Comparison of ENCODE assay signal across 10 mouse cellular contexts in the genomic region with DNA sequence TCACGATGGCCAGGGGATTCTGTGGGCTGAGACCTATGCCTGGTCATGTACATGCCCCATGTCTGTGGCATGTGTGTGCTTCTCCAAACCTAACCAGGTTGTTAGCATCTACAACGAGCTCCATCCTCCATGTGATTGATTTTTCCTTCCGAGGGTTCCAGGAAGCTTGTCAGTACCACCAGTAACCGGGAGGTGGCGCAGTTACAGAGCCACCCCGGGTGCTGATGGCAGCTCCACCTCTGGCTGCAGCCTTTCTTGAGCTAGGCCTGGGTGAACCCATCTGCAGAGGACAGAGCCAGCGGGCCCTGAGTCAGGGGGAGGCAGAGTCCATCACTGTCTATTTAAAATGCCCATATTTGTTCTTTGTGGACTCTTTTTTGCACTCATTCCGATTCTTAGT.
DNase-seq lines count a peak whose midpoint lies in the region; ATAC-seq and TF ChIP-seq lines count a peak whose summit lies in the region.
"Had no signal": no experiment of that assay in that cellular context is flagged by ENCODE, and none has a peak within 500 bp of the region (broad histone marks: within the 10 kb centered on the region; RNA-seq: fewer than 3 reads in every experiment).

No protein-coding gene starts in this region.

- H3K27ac ChIP-seq in midbrain, embryonic 14.5 days (replicated peaks; ENCODE audit: low read depth, low read length) = no peak overlapping the region
- H3K27ac ChIP-seq in midbrain, embryonic 15.5 days = no peak overlapping the region
- H3K27ac ChIP-seq in heart, postnatal 0 days (ENCODE audit: low read depth) = no peak overlapping the region
- no peak overlapping the region for H3K27ac ChIP-seq in left cerebral cortex, adult 2 months
- H3K27ac ChIP-seq: embryonic facial prominence, embryonic 13.5 days; midbrain, embryonic 12.5 days had no signal

- no peaks in the 10 kb centered on the region for H3K9me3 ChIP-seq in midbrain, embryonic 14.5 days (ENCODE audit: control insufficient read depth, low read length)
- no peaks in the 10 kb centered on the region for H3K9me3 ChIP-seq in midbrain, embryonic 15.5 days
- no peaks in the 10 kb centered on the region for H3K9me3 ChIP-seq in heart, postnatal 0 days (replicated peaks; ENCODE audit: control insufficient read depth, low read length)
- H3K9me3 ChIP-seq: embryonic facial prominence, embryonic 13.5 days; midbrain, embryonic 12.5 days had no signal

- H3K36me3 ChIP-seq in midbrain, embryonic 14.5 days (ENCODE audit: control insufficient read depth, insufficient read depth, low read length) = no peaks in the 10 kb centered on the region
- H3K36me3 ChIP-seq in midbrain, embryonic 15.5 days (replicated peaks) = no peaks in the 10 kb centered on the region
- H3K36me3 ChIP-seq in heart, postnatal 0 days (replicated peaks; ENCODE audit: control insufficient read depth, insufficient read depth, low read length) = no peaks in the 10 kb centered on the region
- H3K36me3 ChIP-seq: embryonic facial prominence, embryonic 13.5 days; midbrain, embryonic 12.5 days had no signal

- H3K9ac ChIP-seq in midbrain, embryonic 14.5 days (replicated peaks; ENCODE audit: low read length) = no peak overlapping the region
- H3K9ac ChIP-seq in midbrain, embryonic 15.5 days = no peak overlapping the region
- no peak overlapping the region for H3K9ac ChIP-seq in heart, postnatal 0 days (replicated peaks; ENCODE audit: low read depth, low read length)
- H3K9ac ChIP-seq: embryonic facial prominence, embryonic 13.5 days; midbrain, embryonic 12.5 days had no signal

- H3K4me2 ChIP-seq in midbrain, embryonic 14.5 days (ENCODE audit: low read length) = no peak overlapping the region
- no peak overlapping the region for H3K4me2 ChIP-seq in midbrain, embryonic 15.5 days
- no peak overlapping the region for H3K4me2 ChIP-seq in heart, postnatal 0 days (ENCODE audit: low read depth, low read length)
- H3K4me2 ChIP-seq: embryonic facial prominence, embryonic 13.5 days; midbrain, embryonic 12.5 days had no signal

- intact Hi-C loops in left cerebral cortex, adult 2 months (cut with DNase I) = loop anchor here (1.0 to 5.0 kb wide), 3 partner anchors 55 to 215 kb away; no protein-coding TSS in a partner anchor

- peak; percentile 78 for TF ChIP-seq CTCF in heart, postnatal 0 days (IDR thresholded peaks at IDR 0.05; ENCODE audit: low read depth)
- peak; percentile 98 for TF ChIP-seq CTCF in left cerebral cortex, adult 2 months (IDR thresholded peaks at IDR 0.05)

- TF ChIP-seq EP300 in heart, postnatal 0 days (IDR thresholded peaks at IDR 0.05; ENCODE audit: low read depth) = no peak

- H3K27me3 ChIP-seq in midbrain, embryonic 14.5 days (ENCODE audit: control insufficient read depth, insufficient read depth, low read length) = no peaks in the 10 kb centered on the region
- no peaks in the 10 kb centered on the region for H3K27me3 ChIP-seq in midbrain, embryonic 15.5 days (replicated peaks)
- H3K27me3 ChIP-seq in heart, postnatal 0 days (ENCODE audit: control insufficient read depth, insufficient read depth, low read length) = 0 out of 2 replicates have a peak, but pooled peaks cover 6% of the 10 kb centered on the region
- H3K27me3 ChIP-seq: embryonic facial prominence, embryonic 13.5 days; midbrain, embryonic 12.5 days had no signal

- WGBS in midbrain, embryonic 14.5 days = 28% methylated on average over 8 of the region's 8 CpGs
- 17% methylated on average over 8 of the region's 8 CpGs for WGBS in midbrain, embryonic 15.5 days
- 18% methylated on average over 8 of the region's 8 CpGs for WGBS in heart, postnatal 0 days

- DNase-seq in midbrain, embryonic 14.5 days = peak; percentile 77
- peak; percentile 77 for DNase-seq in adrenal gland, postnatal 14 days
- DNase-seq in embryo, embryonic 9.5 days (ENCODE audit: extremely low spot score) = peak; percentile 61
- peak; percentile 28 for DNase-seq in heart, postnatal 0 days (ENCODE audit: low spot score)
- peak; percentile 72 to 81 for DNase-seq in left cerebral cortex, adult 2 months (ENCODE audit: extremely low spot score in 1 of 2, low spot score in 2 of 2)
- DNase-seq in ovary, postnatal 36 days (ENCODE audit: low spot score) = peak; percentile 46
- DNase-seq in T-cell, adult 2 months (ENCODE audit: low spot score) = no peak

- ATAC-seq in midbrain, embryonic 14.5 days (ENCODE audit: low FRiP score, low TSS enrichment) = no peak
- no peak for ATAC-seq in midbrain, embryonic 15.5 days (replicated peaks)
- no peak for ATAC-seq in heart, postnatal 0 days (ENCODE audit: insufficient read depth, low read depth)

- no peaks in the 10 kb centered on the region for H3K4me1 ChIP-seq in midbrain, embryonic 14.5 days (ENCODE audit: control insufficient read depth, insufficient read depth, low read length)
- H3K4me1 ChIP-seq in midbrain, embryonic 15.5 days = no peaks in the 10 kb centered on the region
- no peaks in the 10 kb centered on the region for H3K4me1 ChIP-seq in heart, postnatal 0 days (ENCODE audit: control insufficient read depth, insufficient read depth)
- H3K4me1 ChIP-seq: embryonic facial prominence, embryonic 13.5 days; midbrain, embryonic 12.5 days had no signal

- no peak overlapping the region for H3K4me3 ChIP-seq in midbrain, embryonic 14.5 days (replicated peaks; ENCODE audit: low read depth, low read length)
- no peak overlapping the region for H3K4me3 ChIP-seq in midbrain, embryonic 15.5 days
- no peak overlapping the region for H3K4me3 ChIP-seq in heart, postnatal 0 days (ENCODE audit: low read depth, low read length)
- no peak overlapping the region for H3K4me3 ChIP-seq in left cerebral cortex, adult 2 months
- H3K4me3 ChIP-seq: embryonic facial prominence, embryonic 13.5 days; midbrain, embryonic 12.5 days had no signal
